In the genomic region with DNA sequence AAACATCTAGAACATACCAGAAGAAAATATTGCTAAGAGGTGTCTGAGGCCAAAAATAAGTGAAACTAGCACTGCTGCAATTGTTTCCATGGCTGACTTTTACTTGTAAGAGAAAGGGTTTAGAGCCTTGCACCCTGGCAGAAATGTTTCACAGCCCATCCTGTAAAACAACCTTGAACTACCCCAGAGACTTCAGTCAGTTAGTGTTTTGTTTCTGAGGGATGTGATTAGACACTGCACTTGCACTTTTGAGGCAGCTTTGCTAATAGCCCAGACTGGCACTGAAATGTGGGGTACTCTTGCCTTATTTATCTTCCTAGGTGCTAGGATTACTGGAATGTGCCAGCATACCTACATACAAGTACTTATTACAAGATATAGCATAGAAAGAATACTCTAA, we compare ENCODE assay signal across 25 mouse cellular contexts. TPM values are rescaled to one million over a fixed set of nuclear protein-coding genes. Genes with fewer than 3 reads are reported as not detected.
"Had no signal": no experiment of that assay in that cellular context is flagged by ENCODE, and none has a peak within 500 bp of the region (broad histone marks: within the 10 kb centered on the region; RNA-seq: fewer than 3 reads in every experiment).

No protein-coding gene starts in this region.

- H3K27ac ChIP-seq: embryonic facial prominence, embryonic 10.5 days; embryonic facial prominence, embryonic 12.5 days; embryonic facial prominence, embryonic 13.5 days; embryonic facial prominence, embryonic 15.5 days; forebrain, embryonic 10.5 days; forebrain, embryonic 12.5 days; forebrain, embryonic 13.5 days; forebrain, embryonic 15.5 days; heart, adult 2 months had no signal

- H3K4me1 ChIP-seq: embryonic facial prominence, embryonic 10.5 days; embryonic facial prominence, embryonic 12.5 days; embryonic facial prominence, embryonic 13.5 days; embryonic facial prominence, embryonic 15.5 days; forebrain, embryonic 10.5 days; forebrain, embryonic 12.5 days; forebrain, embryonic 13.5 days; forebrain, embryonic 15.5 days; heart, embryonic 12.5 days had no signal

- DNase-seq: cerebellum, adult 8-10 months; cerebellum, adult 9-10 months; cerebellum, adult 9-11 months; cerebellum, postnatal 10 days; cerebellum, postnatal 14 days; cerebellum, postnatal 25 days; cerebellum, postnatal 36 days; embryo, embryonic 11 days; forebrain, postnatal 0 days; gastrocnemius, postnatal 10 days; gastrocnemius, postnatal 14 days; gastrocnemius, postnatal 25 days; gastrocnemius, postnatal 36 days; heart, adult 18-20 months; heart, adult 2 months had no signal

- H3K9me3 ChIP-seq: embryonic facial prominence, embryonic 10.5 days; embryonic facial prominence, embryonic 12.5 days; embryonic facial prominence, embryonic 13.5 days; embryonic facial prominence, embryonic 15.5 days; forebrain, embryonic 10.5 days; forebrain, embryonic 12.5 days; forebrain, embryonic 13.5 days; forebrain, embryonic 15.5 days; heart, embryonic 12.5 days had no signal

- H3K27me3 ChIP-seq: embryonic facial prominence, embryonic 12.5 days; embryonic facial prominence, embryonic 13.5 days; embryonic facial prominence, embryonic 15.5 days; forebrain, embryonic 12.5 days; forebrain, embryonic 13.5 days; forebrain, embryonic 15.5 days; heart, embryonic 12.5 days had no signal

- H3K4me3 ChIP-seq: embryonic facial prominence, embryonic 10.5 days; embryonic facial prominence, embryonic 12.5 days; embryonic facial prominence, embryonic 13.5 days; embryonic facial prominence, embryonic 15.5 days; erythroblast, embryonic 14.5 days; forebrain, embryonic 10.5 days; forebrain, embryonic 12.5 days; forebrain, embryonic 13.5 days; forebrain, embryonic 15.5 days; heart, adult 2 months; heart, embryonic 12.5 days had no signal

RNA-seq across cellular contexts. Expression of a gene that starts 28.7 kb away (rescaled TPM):
- polyA plus RNA-seq: erythroblast, embryonic 14.5 days had no signal

RNA-seq across cellular contexts. Expression of a gene that starts 37.9 kb away (rescaled TPM):
- polyA plus RNA-seq: erythroblast, embryonic 14.5 days had no signal
